Mouse (Mus musculus) kidney, postnatal 0 days (tissue): ENCODE measurements at regions not wholly inside any gene's neighbourhood (a gene's known extent, or its start where the extent isn't known, plus 50 kb on each side); places are given as distances from the start of the nearest gene placed in this dataset.
A peak's percentile ranks its signal among the peaks of the same experiment; 100 is the strongest.

Source experiments
- ATAC-seq: fragments of 200-750 bp; cut with Nextera tagmentation; replicated peaks from 2 replicates; pipeline ENCODE4 v1.8.0; 2017; ENCODE audit warnings: low read depth, moderate number of reproducible peaks, moderate TSS enrichment, moderate library complexity; ENCODE audit not compliant: low FRiP score
- DNase-seq: peaks from one replicate; pipeline ENCODE4 v3.0.0-alpha.2; 2016; ENCODE audit warnings: low spot score
- H3K27ac ChIP-seq: fragments of 300-500 bp; sonication (generic); 2 replicates; pipeline ENCODE4 v1.5.1; 2014; ENCODE audit warnings: mild to moderate bottlenecking
- H3K27me3 ChIP-seq: fragments of 300-500 bp; sonication (generic); 2 replicates; pipeline ENCODE4 v1.6.1; 2014; ENCODE audit warnings: low read length, mixed read lengths; ENCODE audit not compliant: insufficient read depth
- H3K36me3 ChIP-seq: fragments of 300-500 bp; sonication (generic); 2 replicates; pipeline ENCODE4 v1.6.1; 2014; ENCODE audit warnings: low read length, mixed read lengths; ENCODE audit not compliant: insufficient read depth
- H3K4me1 ChIP-seq: fragments of 300-500 bp; sonication (generic); replicated peaks from 2 replicates; pipeline ENCODE4 v1.6.1; 2014; ENCODE audit warnings: antibody characterized with exemption, low read length, mixed read lengths; ENCODE audit not compliant: insufficient read depth
- H3K4me2 ChIP-seq: fragments of 300-500 bp; sonication (generic); 2 replicates; pipeline ENCODE4 v1.6.1; 2014; ENCODE audit warnings: mild to moderate bottlenecking, low read length, moderate library complexity, mixed read lengths
- H3K4me3 ChIP-seq: fragments of 300-500 bp; sonication (generic); replicated peaks from 2 replicates; pipeline ENCODE4 v1.5.1; 2014; ENCODE audit warnings: low read depth, low read length
- H3K9ac ChIP-seq: fragments of 300-500 bp; sonication (generic); 2 replicates; pipeline ENCODE4 v1.6.1; 2014; ENCODE audit warnings: low read depth, low read length
- H3K9me3 ChIP-seq: fragments of 300-500 bp; sonication (generic); replicated peaks from 2 replicates; pipeline ENCODE4 v1.6.1; 2016; ENCODE audit warnings: low read length, inconsistent platforms, mixed read lengths
- CTCF ChIP-seq: IDR thresholded peaks from 2 replicates; pipeline ENCODE4 v1.5.1; 2016; ENCODE audit warnings: antibody characterized with exemption, low read depth, mild to moderate bottlenecking, moderate library complexity
- WGBS: fragments of 180-500 bp; shearing (Covaris S2); extraction: QIAGEN DNeasy Blood & Tissue Kit; methylation state at CpG from one replicate; pipeline ENCODE4 v1.1.7; 2014; 5-methylcytosine and 5-hydroxymethylcytosine counted together

- H3K27me3 ChIP-seq, result no peaks in the 10 kb centered on the region
- DNase-seq (no peak), ATAC-seq (no peak)
- WGBS, result 67% methylated on average over 11 of the region's 11 CpGs
- TF ChIP-seq CTCF, result no peak
- H3K36me3 ChIP-seq, result no peaks in the 10 kb centered on the region
- no peak overlapping the region for H3K9ac ChIP-seq
- no peaks in the 10 kb centered on the region for H3K9me3 ChIP-seq
- H3K4me3 ChIP-seq, result no peak overlapping the region
- no peak overlapping the region for H3K27ac ChIP-seq
- peaks cover 9% of the 10 kb centered on the region for H3K4me1 ChIP-seq
- no peak overlapping the region for H3K4me2 ChIP-seq
These were observed 74.5 kb downstream of the Phlda1 start for GRCm38 (mm10) chr10:111580401-111581100.

- DNase-seq (no peak), ATAC-seq (no peak)
- Histone ChIP-seq H3K4me2 (no peak overlapping the region), H3K27me3 (no peaks in the 10 kb centered on the region), H3K27ac (no peak overlapping the region), H3K36me3 (no peaks in the 10 kb centered on the region), H3K9me3 (no peaks in the 10 kb centered on the region), H3K4me1 (no peaks in the 10 kb centered on the region; the same call in 1 of the 2 replicates), H3K4me3 (no peak overlapping the region), H3K9ac (no peak overlapping the region)
- 88% methylated on average over 3 of the region's 3 CpGs for WGBS
- no peak for TF ChIP-seq CTCF
These were observed 75.8 kb downstream of the Phlda1 start for GRCm38 (mm10) chr10:111581847-111582246.

- Histone ChIP-seq H3K36me3 (no peaks in the 10 kb centered on the region), H3K27ac (no peak overlapping the region), H3K9ac (no peak overlapping the region), H3K4me2 (0 out of 2 replicates have a peak overlapping the region, but pooled peaks have one; percentile 3), H3K27me3 (no peaks in the 10 kb centered on the region), H3K9me3 (no peaks in the 10 kb centered on the region), H3K4me1 (no peaks in the 10 kb centered on the region; the same call in 1 of the 2 replicates), H3K4me3 (no peak overlapping the region)
- no peak for ATAC-seq
- TF ChIP-seq CTCF, result no peak
- DNase-seq, result no peak
- 52% methylated on average over 14 of the region's 14 CpGs for WGBS
These were observed 76.4 kb downstream of the Phlda1 start for GRCm38 (mm10) chr10:111582321-111583123.

GRCm38 (mm10) chr10:111583124-111583743 lies 77.1 kb downstream of the Phlda1 start:
- H3K9ac ChIP-seq, result no peak overlapping the region
- no peaks in the 10 kb centered on the region; the same call in 1 of the 2 replicates for H3K4me1 ChIP-seq
- no peaks in the 10 kb centered on the region for H3K36me3 ChIP-seq
- DNase-seq (no peak), ATAC-seq (no peak)
- WGBS, result 83% methylated on average over 20 of the region's 20 CpGs
- no peak overlapping the region for H3K4me3 ChIP-seq
- TF ChIP-seq CTCF, result no peak
- H3K27ac ChIP-seq, result no peak overlapping the region
- H3K9me3 ChIP-seq, result no peaks in the 10 kb centered on the region
- 0 out of 2 replicates have a peak overlapping the region, but pooled peaks have one; percentile 3 for H3K4me2 ChIP-seq
- H3K27me3 ChIP-seq, result no peaks in the 10 kb centered on the region

DNA sequence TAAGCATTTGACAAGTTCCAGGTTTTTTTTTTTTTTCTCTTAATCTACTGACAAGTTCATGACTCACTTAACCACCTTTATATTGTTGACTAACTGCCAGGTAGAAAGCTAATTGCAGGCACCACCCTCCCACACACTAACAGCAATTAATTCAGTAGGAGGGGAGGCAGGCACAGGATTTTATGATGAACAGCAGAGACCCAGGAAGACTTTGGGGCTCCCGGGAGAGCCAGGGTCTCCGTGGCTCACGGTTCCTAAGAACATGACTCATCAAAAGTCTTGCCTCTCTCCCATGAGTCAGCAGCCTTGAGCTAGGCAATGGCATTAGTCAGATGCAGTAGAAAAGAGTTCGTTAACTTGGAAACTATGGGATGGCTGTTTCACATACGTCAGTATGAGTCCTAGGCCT lies 77.7 kb downstream of the Phlda1 start:
- H3K27ac ChIP-seq, result no peak overlapping the region
- no peak overlapping the region for H3K4me2 ChIP-seq
- no peak for DNase-seq
- TF ChIP-seq CTCF, result no peak
- no peaks in the 10 kb centered on the region; the same call in 1 of the 2 replicates for H3K4me1 ChIP-seq
- no peak overlapping the region for H3K9ac ChIP-seq
- H3K27me3 ChIP-seq, result no peaks in the 10 kb centered on the region
- H3K4me3 ChIP-seq, result no peak overlapping the region
- 69% methylated on average over 5 of the region's 5 CpGs for WGBS
- no peaks in the 10 kb centered on the region for H3K9me3 ChIP-seq
- no peaks in the 10 kb centered on the region for H3K36me3 ChIP-seq
- ATAC-seq, result no peak

GRCm38 (mm10) chr10:111587891-111588611 lies 82.0 kb downstream of the Phlda1 start:
- Histone ChIP-seq H3K4me3 (no peak overlapping the region), H3K9ac (no peak overlapping the region), H3K4me1 (no peaks in the 10 kb centered on the region), H3K27me3 (no peaks in the 10 kb centered on the region), H3K27ac (no peak overlapping the region), H3K4me2 (no peak overlapping the region), H3K36me3 (no peaks in the 10 kb centered on the region), H3K9me3 (no peaks in the 10 kb centered on the region)
- TF ChIP-seq CTCF, result no peak
- WGBS, result 54% methylated on average over 4 of the region's 4 CpGs
- 0 out of 2 replicates have a peak, but pooled peaks have one; percentile 52 for ATAC-seq
- no peak for DNase-seq
